Mouse (Mus musculus) frontal cortex, adult (tissue): Measurements from ENCODE around the gene Selenot.
"Not testable (repeated sequence)": the region's sequence is repeated elsewhere in the genome, so short reads cannot be mapped to it uniquely, and the experiment has no call there.

Experiments used
- ATAC-seq: cut with Nextera tagmentation; 2 replicates; pipeline ENCODE4 v1.9.2; 2017; ENCODE audit warnings: mild to moderate bottlenecking, moderate library complexity, mixed read lengths; ENCODE audit not compliant: low TSS enrichment

Gene Selenot

DNA sequence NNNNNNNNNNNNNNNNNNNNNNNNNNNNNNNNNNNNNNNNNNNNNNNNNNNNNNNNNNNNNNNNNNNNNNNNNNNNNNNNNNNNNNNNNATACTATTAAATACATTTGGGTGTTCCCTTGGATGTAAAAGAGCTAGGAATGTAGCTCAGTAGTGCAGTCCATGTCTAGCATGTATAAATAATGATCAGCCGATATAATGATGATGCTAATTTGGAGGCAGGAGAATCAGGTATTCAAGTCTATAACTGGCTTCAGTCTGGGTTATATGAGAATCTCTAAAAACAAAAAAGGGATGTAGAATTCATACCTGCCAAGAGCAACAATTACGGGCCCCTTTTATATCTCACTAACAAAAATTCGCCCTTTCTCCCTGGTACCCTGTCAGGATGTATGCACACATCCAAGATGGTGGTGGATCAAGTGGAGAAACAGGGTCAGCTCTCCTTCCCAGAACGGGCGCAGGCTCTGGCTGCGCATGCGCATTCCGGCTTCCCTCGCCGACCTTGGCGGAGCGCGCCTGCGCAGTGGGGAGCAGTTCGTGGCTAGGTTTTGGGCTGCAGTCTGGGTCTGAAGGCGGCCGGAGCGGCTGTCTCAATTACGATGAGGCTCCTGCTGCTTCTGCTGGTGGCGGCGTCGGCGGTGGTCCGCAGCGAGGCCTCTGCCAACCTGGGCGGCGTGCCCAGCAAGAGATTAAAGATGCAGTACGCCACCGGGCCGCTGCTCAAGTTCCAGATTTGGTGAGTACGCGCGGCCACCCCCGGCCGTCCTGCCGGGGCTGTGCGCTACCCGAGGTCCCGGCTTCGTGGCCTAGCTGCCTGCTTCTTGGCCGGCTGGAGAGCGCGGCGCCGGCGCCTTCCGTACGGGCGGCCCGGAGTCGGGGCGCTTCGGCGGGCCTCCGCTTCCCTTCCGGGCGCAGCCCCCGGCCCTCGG lies at the start of gene Selenot:
Selenot (plus strand) TSS at position 500 of the 930 bp plus-strand sequence.
- peak; percentile 93 for ATAC-seq

- ATAC-seq, result no peak
These were observed 39.9 kb upstream of the Selenot start for GRCm38 (mm10) chr3:58536573-58536972.

GRCm38 (mm10) chr3:58552001-58552811 lies 24.2 kb upstream of the Selenot start:
- no peak for ATAC-seq

DNA sequence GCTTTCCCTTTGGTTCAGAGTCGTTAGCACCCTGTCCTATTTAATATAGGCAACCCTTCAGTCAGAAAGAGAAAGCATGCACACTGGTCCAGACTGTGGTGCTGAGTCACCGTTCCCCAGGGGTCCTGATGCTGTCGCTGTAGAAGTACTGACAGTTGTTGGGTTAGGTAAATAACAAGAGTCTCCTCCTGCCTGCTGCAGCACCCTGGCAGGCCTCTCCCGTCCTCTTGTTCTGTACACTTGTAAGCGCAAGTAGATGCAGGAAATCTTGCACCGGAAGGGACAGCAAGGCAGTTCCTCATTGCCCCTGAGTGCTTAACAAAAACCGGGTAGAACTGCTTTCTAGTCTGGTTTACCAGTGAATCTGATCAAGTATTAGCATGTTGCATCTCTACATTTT lies 19.8 kb upstream of the Selenot start:
- ATAC-seq, result no peak

- no peak for ATAC-seq
These were observed 16.5 kb upstream of the Selenot start for GRCm38 (mm10) chr3:58559887-58560286.

DNA sequence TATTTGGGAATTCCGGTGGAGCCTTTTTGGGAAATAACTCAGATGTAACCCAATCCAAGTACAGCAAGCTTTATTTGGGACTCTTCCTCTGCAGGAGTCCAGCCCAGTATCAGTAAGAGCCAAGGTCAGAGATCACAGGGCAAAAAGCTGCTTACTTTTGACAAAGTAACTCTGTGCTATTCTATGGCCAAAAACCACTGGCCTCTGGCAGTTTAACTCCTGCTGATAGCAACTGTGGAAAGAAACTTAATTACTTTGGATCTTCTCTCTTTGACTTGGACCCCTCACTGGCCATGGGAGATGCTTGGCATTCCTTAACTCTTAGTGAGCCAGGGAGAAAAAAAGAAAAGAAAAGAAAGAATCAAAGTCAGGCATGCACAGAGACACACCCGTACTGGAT lies 15.0 kb upstream of the Selenot start:
- ATAC-seq, result no peak

DNA sequence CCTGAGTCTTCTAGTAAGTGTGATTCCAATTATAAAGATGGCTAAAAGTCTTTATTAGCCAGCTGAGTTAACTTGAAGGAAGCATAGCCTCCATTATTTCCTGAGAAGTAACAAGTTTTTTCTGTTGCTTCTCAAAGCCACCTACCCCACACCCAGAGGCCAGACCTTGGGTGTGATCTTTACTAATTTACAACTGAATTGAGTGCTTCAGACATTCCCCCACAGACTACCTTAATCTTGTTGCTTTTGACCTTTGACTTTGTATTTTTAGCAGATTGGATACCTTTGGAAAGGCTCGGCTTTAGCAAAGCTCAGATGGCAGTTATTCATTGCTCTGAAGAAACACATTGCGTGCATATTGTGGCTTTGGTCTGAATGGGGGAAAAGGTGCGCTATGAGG lies 5.6 kb upstream of the Selenot start:
- ATAC-seq, result no peak

GRCm38 (mm10) chr3:58577067-58577503 lies 649 bp downstream of the Selenot start:
- peak; percentile 84 for ATAC-seq

DNA sequence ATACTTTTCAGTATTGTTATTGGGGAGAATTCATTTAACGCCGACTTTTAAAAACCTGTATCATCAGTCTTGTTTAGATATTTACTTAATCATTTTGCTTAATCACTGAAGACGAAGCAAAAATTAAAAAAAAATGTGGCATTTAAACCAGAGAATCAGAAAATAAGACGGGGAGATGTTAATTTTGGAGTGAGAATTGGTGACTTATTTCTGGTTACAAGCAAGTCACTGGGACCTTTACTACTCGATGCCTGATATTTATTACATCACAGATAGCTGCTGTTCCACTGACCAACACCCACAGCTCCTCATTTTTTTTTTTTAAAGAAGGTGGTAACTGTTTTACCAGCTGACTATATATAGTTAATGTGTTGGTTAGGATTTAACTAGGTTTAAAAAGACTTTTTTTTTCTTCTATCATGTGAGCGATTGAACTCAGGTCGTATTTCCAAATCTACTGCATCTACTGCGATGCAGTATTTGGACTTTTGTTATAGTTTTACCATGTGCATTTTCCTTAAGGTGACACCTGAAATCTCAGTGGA lies 1.1 kb downstream of the Selenot start:
- no peak for ATAC-seq

DNA sequence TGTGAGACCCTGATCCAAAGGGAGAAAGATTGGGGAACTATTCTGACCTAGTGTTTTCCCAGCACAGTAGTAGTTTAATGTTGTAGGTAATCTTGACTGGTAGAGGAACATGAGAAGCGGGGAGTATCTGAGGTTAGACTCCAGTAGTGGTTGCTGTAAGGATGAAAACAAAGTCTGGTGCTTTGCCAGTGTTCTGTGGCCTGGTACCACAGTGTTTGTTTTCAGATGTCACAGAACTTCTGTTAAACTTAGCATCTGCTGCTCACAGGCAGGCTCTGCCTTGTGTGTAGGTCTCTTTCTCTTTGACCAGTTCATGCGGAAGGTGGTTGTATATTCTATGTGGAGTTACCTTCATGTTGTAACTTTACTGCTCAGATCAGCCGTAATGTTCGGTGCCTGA lies 5.1 kb downstream of the Selenot start:
- ATAC-seq, result no peak

- ATAC-seq, result no peak
These were observed 5.9 kb downstream of the Selenot start for GRCm38 (mm10) chr3:58582297-58582696.

DNA sequence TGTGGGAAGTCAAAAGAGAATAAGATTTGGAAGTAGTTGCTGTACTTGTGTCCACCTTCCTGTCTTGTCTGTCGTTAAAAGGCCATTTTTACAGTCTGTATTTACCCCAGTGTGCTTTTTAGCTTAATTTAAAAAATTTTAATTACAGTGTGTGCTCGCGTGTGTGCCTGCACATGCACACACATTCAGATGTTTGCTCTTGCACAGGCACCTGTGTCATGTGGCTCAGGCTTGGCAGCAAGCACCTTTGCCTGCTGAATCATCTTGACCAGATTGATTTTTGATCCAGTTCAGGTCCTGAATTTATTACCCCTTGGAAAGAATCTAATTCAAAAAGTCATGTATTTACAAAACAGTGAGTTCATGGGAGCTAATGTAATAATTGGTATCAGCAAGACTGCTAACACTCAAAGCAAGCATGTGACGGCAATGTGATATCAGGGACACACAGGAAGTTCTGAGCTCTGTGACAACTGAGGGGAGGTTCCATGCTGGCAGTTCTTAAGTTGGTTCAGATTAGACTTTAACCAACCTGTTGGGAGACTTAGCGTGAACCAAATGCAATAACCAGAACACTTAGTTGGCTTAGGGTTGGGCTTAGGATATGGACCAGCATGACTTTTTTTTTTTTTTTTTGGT lies 6.5 kb downstream of the Selenot start:
- ATAC-seq, result no peak

GRCm38 (mm10) chr3:58590544-58590943 lies 14.1 kb downstream of the Selenot start:
- not testable (repeated sequence) for ATAC-seq

- not testable (repeated sequence) for ATAC-seq
These were observed 16.2 kb downstream of the Selenot start for GRCm38 (mm10) chr3:58592666-58593065.

- no peak for ATAC-seq
These were observed 17.2 kb downstream of the Selenot start for GRCm38 (mm10) chr3:58593623-58594022.

- no peak for ATAC-seq
These were observed 32.1 kb downstream of the Selenot start for GRCm38 (mm10) chr3:58608506-58608905.

GRCm38 (mm10) chr3:58609985-58610384 lies 33.5 kb downstream of the Selenot start:
- ATAC-seq, result no peak

- ATAC-seq, result no peak
These were observed 44.6 kb downstream of the Selenot start for GRCm38 (mm10) chr3:58621066-58621465.

- no peak for ATAC-seq
These were observed 46.4 kb downstream of the Selenot start for GRCm38 (mm10) chr3:58622665-58623394.

DNA sequence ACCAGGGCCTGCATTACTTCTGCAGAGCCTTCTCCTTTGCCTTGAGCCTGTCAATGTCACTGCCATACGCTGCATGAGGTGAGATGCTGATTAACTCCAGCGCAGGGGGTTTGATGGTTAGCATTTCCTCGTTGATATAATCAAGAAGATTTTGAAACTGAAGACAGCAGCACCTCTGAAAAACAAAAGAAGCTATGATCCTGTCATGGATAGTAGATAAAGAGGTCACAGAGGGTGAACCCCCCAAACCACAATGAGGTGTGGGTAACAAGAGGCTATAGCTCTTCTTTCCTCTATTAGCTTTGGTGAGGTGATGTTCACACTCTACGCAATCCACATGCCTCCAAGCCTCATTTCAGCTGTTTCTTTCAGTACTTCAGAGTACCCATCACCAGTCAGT lies 48.5 kb downstream of the Selenot start:
- no peak for ATAC-seq

- ATAC-seq, result peak; percentile 96
These were observed 55.3 kb downstream of the Selenot start for GRCm38 (mm10) chr3:58631693-58632092.
